Mouse (Mus musculus): ENCODE data around the gene Hmg20b. TPM values are rescaled to one million over a fixed set of nuclear protein-coding genes. Genes with fewer than 3 reads are reported as not detected.

Hmg20b gene
- 10 to 100 TPM; 27.0 to 35.5 TPM for total RNA-seq (2021)

GRCm38 (mm10) chr10:81350351-81351063, at the start of gene Hmg20b:
Gene Hmg20b, minus strand, starts transcription at chr10:81350480.
- DNase-seq (ENCODE audit: low spot score in 2 of 2) = peak; percentile 100
- intact Hi-C loops (cut with DNase I) = loop anchor here (2.0 kb wide), 2 partner anchors 62 to 152 kb away; no protein-coding TSS in a partner anchor

DNA sequence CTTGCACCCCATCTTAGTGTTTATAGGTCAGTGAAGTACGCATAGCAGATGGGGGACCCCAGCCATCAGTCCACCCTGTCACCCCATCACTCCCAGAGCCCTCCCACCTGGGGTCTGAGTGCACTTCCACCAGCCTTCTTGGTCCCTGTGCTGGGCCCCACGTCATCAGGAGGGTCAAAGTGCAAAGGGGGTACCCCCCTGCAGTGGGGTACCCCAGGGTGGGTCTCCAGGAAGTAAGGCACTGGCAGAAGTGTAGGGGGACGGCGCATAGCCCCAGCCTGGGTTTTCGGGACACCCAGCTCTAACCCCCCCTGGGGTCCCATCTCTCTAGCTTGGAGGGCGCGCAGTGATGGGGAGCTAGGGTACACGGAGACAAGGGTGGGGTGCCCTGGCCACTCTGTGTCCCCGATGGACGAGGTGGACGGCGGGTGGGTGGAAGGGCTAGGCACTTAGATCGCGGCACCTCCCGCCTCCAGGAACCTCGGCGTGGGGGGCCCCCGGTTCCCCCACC, 49.6 kb upstream of the Hmg20b start:
- no peak for DNase-seq (ENCODE audit: low spot score in 2 of 2)
- intact Hi-C loops (cut with DNase I) = no loop called here

DNA sequence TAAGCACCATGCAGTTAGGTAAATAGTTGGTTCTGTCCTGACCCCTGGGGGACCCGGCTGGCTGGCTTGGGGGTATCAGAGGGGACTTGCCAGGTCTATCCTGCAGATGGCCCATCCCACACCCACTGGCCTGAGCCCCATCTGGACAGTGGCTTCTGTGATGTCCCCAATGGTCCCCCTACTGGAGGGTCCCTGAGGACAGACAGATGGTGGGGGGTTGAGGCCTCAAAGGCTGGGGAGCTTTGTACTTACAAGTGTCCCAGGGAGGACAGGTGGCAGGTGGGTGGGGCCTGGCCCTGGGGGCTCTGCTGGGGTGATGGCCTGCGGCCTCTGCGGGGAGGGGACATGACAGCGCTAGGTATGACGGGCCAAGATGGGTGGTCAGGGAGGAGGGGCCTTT, 49.0 kb upstream of the Hmg20b start:
- no peak for DNase-seq (ENCODE audit: low spot score in 2 of 2)
- intact Hi-C loops (cut with DNase I) = no loop called here

- intact Hi-C loops (cut with DNase I) = no loop called here
- no peak for DNase-seq (ENCODE audit: low spot score in 2 of 2)
Measured at GRCm38 (mm10) chr10:81396749-81397148, 46.5 kb upstream of the Hmg20b start.

DNA sequence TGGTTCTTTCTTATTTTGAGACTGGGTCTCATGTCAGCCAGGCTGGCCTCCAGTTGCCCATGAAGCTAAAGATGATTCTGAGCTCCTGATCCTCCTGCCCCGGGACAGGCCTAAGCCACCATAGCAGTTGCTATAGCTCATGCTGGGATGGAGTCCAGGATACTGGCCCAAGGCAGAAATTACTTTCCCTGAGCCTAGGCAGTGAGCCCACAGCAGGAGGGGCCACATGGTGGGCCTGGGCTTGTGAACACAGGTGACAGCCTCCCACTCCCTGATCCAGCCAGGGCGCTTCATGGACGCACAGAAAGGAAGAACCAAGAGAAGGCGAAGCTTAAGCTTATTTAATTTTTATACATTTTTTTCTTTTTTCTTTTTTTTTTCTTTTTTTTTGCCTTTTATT, 45.6 kb upstream of the Hmg20b start:
- intact Hi-C loops (cut with DNase I) = no loop called here
- no peak for DNase-seq (ENCODE audit: low spot score in 2 of 2)

- intact Hi-C loops (cut with DNase I) = no loop called here
- no peak for DNase-seq (ENCODE audit: low spot score in 2 of 2)
Measured at GRCm38 (mm10) chr10:81395127-81395526, 44.8 kb upstream of the Hmg20b start.

- DNase-seq (ENCODE audit: low spot score in 2 of 2) = no peak
- intact Hi-C loops (cut with DNase I) = no loop called here
Measured at GRCm38 (mm10) chr10:81393456-81394063, 43.3 kb upstream of the Hmg20b start.

GRCm38 (mm10) chr10:81392781-81393185, 42.5 kb upstream of the Hmg20b start, which contains the start of gene Smim24:
Gene Smim24, plus strand, starts transcription at chr10:81393051.
- intact Hi-C loops (cut with DNase I) = no loop called here
- no peak for DNase-seq (ENCODE audit: low spot score in 2 of 2)

GRCm38 (mm10) chr10:81392270-81392669, 42.0 kb upstream of the Hmg20b start:
- intact Hi-C loops (cut with DNase I) = no loop called here

GRCm38 (mm10) chr10:81390678-81390965, 40.3 kb upstream of the Hmg20b start:
- intact Hi-C loops (cut with DNase I) = loop anchor here (2.0 kb wide), 1 partner anchor 58 kb away; no protein-coding TSS in a partner anchor
- no peak for DNase-seq (ENCODE audit: low spot score in 2 of 2)

More at GRCm38 (mm10) chr10:81392270-81392669, 42.0 kb upstream of the Hmg20b start:
- DNase-seq (ENCODE audit: low spot score in 2 of 2) = no peak

- peak; percentile 64 to 76 for DNase-seq (ENCODE audit: low spot score in 2 of 2)
- intact Hi-C loops (cut with DNase I) = loop anchor here (2.0 kb wide), 1 partner anchor 59 kb away; no protein-coding TSS in a partner anchor
Measured at GRCm38 (mm10) chr10:81389801-81390677, 39.8 kb upstream of the Hmg20b start.

DNA sequence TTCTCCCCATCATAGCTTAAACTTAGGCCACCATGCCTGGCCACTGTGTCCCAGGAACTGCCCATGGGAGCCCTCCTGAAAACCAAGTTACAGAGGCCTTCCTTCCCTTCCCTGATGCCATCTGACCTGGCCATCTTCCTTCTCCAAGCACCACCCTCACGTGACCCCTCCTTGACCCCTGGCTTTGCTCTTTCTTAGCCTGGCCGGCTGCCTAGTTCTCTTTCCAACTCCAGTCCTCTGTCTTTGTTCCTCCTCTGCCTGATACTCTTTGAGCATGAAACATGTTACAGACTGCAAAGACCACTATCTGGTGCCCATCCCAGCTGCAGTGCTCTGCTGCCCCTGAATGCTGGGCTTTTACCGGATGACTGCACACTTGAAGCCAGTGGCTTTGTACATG, 39.1 kb upstream of the Hmg20b start:
- intact Hi-C loops (cut with DNase I) = no loop called here
- no peak for DNase-seq (ENCODE audit: low spot score in 2 of 2)

GRCm38 (mm10) chr10:81388505-81389055, 38.3 kb upstream of the Hmg20b start, which contains the start of gene Gm48552:
Gene Gm48552, plus strand, starts transcription at chr10:81389005.
- intact Hi-C loops (cut with DNase I) = no loop called here
- DNase-seq (ENCODE audit: low spot score in 2 of 2) = no peak

- DNase-seq (ENCODE audit: low spot score in 2 of 2) = no peak
- intact Hi-C loops (cut with DNase I) = no loop called here
Measured at GRCm38 (mm10) chr10:81387716-81388115, 37.4 kb upstream of the Hmg20b start.

DNA sequence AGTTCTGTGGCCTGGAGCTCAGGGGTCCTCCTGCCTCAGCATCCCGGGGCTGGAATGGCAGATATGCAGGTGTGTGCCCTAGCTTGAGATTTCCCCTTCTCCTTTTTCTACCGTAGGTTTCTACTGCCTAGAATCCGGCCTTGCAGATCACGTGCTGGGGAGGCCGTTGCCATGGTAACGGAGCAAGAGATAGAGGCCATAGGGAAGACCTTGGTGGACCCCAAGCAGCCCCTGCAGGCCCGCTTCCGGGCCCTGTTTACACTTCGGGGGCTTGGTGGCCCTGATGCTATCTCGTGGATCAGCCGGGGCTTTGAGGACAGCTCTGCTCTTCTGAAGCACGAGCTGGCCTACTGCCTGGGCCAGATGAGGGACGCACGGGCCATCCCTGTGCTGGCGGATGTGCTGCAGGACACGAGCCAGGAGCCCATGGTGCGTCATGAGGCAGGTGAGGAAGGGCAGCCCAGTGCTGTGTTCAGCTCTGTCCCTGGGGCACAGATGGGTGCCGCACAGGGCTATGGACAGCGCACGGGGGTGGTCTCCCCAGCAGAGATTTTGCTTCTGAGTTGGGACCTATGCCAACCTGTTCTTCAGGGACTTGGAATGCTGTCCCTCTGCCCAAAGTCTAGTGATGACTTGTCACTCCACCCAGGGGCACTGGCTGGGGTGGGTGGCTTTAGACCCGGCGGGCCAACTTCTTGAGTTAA, 35.5 kb upstream of the Hmg20b start:
- no peak for DNase-seq (ENCODE audit: low spot score in 2 of 2)

DNA sequence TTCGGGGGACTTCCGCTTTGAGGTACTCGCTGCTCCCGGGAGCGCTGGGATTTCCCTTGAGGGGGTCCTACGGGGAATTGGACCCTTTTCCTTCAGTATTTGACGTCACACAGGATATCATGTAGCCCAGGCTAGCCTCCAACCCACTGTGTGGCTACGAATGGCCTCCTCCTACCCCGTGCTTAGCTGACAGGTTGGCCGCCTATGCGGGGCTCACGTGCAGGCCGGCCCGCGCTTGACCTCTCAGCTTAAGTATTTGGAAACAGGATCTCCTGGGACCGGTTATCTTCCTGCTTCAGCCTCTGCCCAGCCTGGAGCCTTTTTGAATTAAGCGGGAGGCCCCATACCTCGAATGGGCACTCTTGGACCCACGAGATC, 34.3 kb upstream of the Hmg20b start:
- no peak for DNase-seq (ENCODE audit: low spot score in 2 of 2)
- intact Hi-C loops (cut with DNase I) = no loop called here

More for the DNA sequence above, 35.5 kb upstream of the Hmg20b start:
- intact Hi-C loops (cut with DNase I) = no loop called here

DNA sequence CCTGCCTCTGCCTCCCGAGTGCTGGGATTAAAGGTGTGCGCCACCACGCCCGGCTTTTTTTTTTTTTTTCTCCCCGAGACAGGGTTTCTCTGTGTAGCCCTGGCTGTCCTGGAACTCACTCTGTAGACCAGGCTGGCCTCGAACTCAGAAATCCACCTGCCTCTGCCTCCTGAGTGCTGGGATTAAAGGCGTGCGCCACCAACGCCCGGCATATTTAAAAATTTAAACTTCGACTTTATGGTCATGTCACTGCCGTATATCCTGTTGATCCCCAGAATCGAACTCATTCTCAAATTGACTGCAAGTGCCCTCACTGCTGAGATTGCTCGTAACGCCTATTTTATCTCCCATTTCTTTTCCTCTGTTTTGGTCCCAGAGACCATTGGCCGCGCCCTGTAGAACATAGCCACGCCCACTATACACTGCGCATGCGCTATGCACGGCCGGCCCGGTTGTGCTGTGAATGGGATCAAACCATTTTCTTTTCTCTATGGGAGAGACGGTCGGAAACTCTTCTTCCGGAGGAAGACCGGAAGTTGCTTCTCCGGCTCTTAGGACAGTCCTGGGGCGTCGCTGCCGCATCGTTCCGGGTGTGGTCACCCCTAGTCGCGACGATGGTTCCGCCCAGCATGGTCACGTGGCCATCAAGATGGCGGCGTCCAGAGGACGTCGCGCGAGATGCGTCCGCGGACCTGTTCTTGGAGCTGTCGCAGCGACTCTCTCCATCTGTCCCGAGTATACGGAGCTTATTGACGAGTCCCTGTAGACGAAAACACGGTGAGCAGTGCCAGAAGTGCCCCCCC, 33.7 kb upstream of the Hmg20b start, which contains the start of the genes Dohh and Gm48551:
Gene Dohh (plus strand): TSS at position 627 of the 803 bp plus-strand sequence.
Gene Gm48551 (plus strand): TSS at position 665 of the 803 bp plus-strand sequence.
- intact Hi-C loops (cut with DNase I) = no loop called here
- peak; percentile 96 to 98 for DNase-seq (ENCODE audit: low spot score in 2 of 2)

DNA sequence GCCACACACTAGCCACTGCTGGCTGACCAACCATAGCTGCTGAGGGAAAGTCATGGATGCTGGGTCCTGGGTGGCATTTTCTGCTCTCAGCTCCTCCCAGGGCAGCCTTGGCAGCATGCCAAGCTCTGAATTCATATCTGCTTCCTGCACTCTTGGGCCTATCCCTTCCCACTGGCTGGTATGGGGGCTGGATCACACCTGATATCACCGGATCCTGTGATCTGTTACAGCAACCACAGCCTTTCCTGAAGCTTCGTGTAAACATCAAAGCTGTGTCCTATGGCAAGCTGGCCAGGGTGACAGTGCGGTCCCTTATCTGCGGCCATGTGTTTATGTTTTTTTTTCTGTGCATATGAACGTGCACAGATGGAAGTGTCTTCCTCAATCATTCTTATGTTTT, 31.8 kb upstream of the Hmg20b start:
- no peak for DNase-seq (ENCODE audit: low spot score in 2 of 2)
- intact Hi-C loops (cut with DNase I) = no loop called here

All from left cerebral cortex, postnatal 36 days (tissue).